Mouse (Mus musculus): ENCODE measurements around the gene G3bp2. TPM values are rescaled to one million over a fixed set of nuclear protein-coding genes. Genes with fewer than 3 reads are reported as not detected.

The G3bp2 gene
- total RNA-seq, 2 experiments from 2014 or later, result 68.6 to 70.1 TPM

DNA sequence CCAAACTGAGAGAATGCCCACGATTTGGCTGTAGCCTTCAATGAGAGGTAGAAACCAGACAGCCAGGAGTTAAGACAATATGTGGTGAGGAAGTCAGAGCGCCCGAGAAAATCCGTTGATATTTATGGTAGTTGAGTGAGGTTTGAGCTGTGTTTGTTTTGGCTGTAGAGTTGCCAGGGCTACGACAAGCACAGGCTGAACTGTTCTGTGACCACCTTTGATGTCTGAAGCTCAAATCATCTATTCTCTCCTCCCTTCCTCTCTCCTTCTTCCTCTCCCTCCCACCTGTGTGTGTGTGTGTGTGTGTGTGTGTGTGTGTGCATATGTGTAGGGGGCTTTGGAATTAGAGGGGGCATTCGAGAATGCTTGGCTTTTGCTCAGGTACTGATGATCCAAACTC lies 19.5 kb upstream of the G3bp2 start:
- no peak for DNase-seq (ENCODE audit: low spot score in 2 of 2)

GRCm38 (mm10) chr5:92101601-92102000 lies 18.1 kb upstream of the G3bp2 start:
- no peak for DNase-seq (ENCODE audit: low spot score in 2 of 2)

DNA sequence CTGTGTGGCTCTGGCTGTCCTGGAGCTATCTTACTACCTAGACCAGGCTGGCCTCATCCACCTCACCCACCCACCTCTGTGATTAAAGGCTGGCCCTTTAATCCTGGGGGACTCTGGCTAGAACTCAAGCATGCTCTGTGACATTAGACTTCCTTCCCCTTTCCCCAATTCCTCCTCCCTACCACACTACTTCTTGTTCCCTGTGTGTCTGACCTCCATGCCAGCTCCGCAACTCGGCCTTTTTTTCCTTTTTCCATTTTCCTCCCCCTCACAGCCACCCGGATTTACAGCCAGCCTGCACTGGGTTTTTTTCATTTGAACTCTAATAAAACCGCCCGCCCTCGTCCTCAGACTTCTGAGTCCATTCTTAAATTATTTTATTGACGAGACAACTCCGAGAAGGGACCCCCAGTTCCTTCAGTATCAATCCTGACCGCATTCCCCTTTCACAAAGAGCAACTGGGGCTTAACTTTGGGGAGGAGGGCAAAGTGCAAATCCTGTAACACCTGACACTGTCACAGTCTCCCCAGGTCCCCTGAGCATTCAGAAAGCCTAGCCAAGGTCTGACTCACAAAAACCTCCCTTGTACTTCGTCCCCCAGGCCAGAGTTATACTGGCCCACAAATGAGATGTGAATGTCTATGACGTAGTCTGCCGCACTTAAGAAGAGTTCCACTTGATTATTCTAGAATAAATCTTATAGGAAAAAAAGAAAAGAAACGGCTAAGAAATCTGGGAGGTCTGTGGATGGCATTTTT lies 15.0 kb upstream of the G3bp2 start:
- no peak for DNase-seq (ENCODE audit: low spot score in 2 of 2)

DNA sequence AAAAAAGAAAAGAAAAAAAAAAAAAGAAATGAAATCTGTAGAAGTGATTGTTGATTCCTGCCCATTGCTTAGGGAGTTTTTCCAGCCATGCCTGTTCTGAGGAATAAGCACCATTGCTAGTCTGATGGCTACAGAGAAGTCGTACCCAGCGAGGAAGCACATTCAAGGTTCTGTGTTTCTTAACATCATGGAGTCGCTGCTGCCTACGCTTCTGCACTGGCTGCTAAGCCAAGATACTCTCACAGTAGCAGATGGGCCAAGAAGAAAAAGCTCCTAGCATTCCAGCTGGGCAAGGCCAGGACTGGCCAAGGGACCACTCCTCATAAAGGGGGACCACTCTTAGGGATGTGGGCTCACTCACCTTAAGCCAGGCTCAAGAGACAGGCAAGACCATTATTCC lies 14.3 kb upstream of the G3bp2 start:
- no peak for DNase-seq (ENCODE audit: low spot score in 2 of 2)

- peak in 1 of 2 experiments; percentile 18 for DNase-seq (ENCODE audit: low spot score in 2 of 2)
These were observed 13.3 kb upstream of the G3bp2 start for GRCm38 (mm10) chr5:92096786-92097185.

- no peak for DNase-seq (ENCODE audit: low spot score in 2 of 2)
These were observed 10.5 kb upstream of the G3bp2 start for GRCm38 (mm10) chr5:92094062-92094415.

DNA sequence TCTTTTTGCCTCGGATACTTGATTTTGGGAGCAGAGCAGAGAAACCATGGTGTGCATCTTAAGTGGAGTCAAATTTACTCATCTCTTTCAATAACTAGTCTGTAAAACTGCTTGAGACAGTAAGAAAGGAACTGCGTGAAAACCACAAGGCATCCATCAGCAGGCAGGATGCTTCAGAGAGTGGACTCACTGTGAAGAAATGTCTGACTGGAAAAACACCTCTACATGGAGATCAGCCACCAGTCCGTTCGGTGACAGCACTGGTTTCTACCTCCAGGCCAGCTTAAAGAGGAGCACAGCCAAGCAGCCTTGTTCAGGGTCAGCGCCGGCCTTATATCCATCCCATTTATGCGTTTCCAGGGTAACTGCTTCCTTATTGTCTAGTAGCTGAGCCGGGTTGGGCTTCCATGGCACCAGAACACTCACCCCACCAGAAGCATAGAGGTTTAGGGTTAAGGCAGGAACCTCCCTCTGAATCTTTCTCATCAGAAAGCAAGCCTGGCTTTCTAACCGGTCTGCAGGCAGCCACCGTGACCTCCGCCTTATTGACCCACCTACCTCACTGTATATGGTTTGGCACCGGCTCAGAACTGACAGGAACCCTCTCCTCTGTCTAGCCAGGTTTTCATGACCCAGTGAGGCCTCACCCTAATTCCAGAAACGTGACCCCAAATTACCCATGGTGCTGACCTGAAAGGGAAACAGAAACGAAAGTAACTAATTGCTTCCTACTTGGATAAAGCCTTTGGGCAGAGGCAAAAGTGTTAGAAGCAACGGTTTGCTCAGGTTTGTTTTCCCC lies 9.9 kb upstream of the G3bp2 start:
- no peak for DNase-seq (ENCODE audit: low spot score in 2 of 2)

- DNase-seq (ENCODE audit: low spot score in 2 of 2), result no peak
These were observed 4.0 kb upstream of the G3bp2 start for GRCm38 (mm10) chr5:92087469-92087868.

- DNase-seq (ENCODE audit: low spot score in 2 of 2), result no peak
These were observed 2.5 kb upstream of the G3bp2 start for GRCm38 (mm10) chr5:92085821-92086550.

GRCm38 (mm10) chr5:92085246-92085645 lies 1.7 kb upstream of the G3bp2 start:
- no peak for DNase-seq (ENCODE audit: low spot score in 2 of 2)

GRCm38 (mm10) chr5:92082821-92083401 lies 608 bp downstream of the G3bp2 start:
- DNase-seq (ENCODE audit: low spot score in 2 of 2), result peak; percentile 48 to 72

- no peak for DNase-seq (ENCODE audit: low spot score in 2 of 2)
These were observed 2.2 kb downstream of the G3bp2 start for GRCm38 (mm10) chr5:92081326-92081725.

DNA sequence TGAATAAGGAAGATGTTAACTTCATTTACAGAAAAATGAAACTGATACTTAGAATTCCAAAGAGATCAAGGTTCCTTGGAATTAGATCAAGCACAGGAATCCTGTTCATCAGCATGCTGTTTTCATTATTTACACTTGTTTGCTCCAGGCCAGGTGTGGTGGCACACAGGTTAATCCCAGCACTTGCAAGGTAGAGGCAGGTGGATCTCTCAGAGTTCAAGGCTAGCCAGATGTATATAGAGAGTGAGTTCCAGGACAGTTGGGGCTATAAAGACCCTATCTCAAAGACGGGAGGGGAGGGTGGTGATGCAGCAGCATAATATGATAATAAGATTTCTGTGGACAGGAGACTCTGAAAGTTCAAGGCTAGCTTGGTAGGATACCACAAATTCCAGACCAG lies 3.1 kb downstream of the G3bp2 start:
- no peak for DNase-seq (ENCODE audit: low spot score in 2 of 2)

GRCm38 (mm10) chr5:92079304-92079703 lies 4.2 kb downstream of the G3bp2 start:
- DNase-seq (ENCODE audit: low spot score in 2 of 2), result no peak

DNA sequence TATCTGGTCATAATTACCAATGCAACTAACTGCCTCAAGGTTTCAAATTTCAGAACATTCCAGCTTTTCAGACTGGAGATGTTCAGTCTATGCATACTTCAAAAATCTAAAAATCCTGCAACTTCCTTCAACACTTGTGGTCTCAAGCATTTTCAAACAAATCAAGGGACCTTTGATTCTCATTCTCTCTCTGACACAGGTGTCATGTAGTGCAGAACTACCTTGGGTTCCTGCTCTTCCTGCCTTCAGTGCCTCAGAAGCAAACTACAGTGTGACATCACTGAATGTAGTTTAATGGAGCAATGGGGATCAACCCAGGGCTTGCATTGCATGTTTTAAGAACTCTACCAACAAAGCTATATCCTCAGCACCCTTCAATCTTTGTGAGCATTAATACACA lies 4.8 kb downstream of the G3bp2 start:
- DNase-seq (ENCODE audit: low spot score in 2 of 2), result no peak

- DNase-seq (ENCODE audit: low spot score in 2 of 2), result no peak
These were observed 7.2 kb downstream of the G3bp2 start for GRCm38 (mm10) chr5:92076273-92076672.

DNA sequence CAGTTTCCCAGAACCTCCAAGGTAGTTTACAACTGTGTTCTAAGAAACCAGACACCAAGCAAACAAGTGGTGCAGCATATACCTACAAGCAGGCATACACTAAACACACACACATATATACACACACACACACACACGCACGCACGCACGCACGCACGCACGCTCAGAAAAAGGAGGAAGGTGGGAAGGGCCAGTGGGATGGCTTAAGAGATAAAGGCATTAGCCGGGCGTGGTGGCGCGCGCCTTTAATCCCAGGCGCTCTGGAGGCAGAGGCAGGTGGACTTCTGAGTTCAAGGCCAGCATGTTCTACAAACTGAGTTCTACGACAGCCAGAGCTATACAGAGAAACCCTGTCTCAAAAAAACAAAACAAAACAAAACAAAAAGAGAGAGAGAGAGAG lies 9.5 kb downstream of the G3bp2 start:
- DNase-seq (ENCODE audit: low spot score in 2 of 2), result no peak

GRCm38 (mm10) chr5:92063192-92063591 lies 20.3 kb downstream of the G3bp2 start:
- DNase-seq (ENCODE audit: low spot score in 2 of 2), result no peak

- no peak for DNase-seq (ENCODE audit: low spot score in 2 of 2)
These were observed 30.7 kb downstream of the G3bp2 start for GRCm38 (mm10) chr5:92052866-92053265.

GRCm38 (mm10) chr5:92050419-92050818 lies 33.1 kb downstream of the G3bp2 start:
- DNase-seq (ENCODE audit: low spot score in 2 of 2), result no peak

DNA sequence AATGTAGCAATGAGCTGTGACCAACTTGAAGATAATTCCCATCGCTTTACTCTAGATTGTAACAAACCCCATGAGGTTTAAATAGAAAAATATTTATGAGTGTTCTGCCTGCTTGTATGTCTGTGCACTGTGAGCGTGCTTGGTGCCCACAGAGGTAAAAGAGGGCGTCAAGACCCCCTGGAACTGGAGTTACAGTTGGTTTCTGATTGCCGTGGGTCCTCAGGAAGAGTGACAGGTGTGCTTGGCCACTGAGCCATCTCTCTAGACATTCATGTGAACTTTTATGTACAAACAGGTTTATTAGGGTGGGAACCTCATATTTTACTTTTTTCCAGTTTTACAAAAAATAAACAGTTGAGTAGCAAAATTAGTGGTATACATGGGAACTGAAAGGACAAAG lies 39.7 kb downstream of the G3bp2 start, which contains the start of gene Cdkl2:
TSS of gene Cdkl2 (minus strand) at position 101 of the 400 bp plus-strand sequence.
- DNase-seq (ENCODE audit: low spot score in 2 of 2), result no peak

Measured in gastrocnemius, postnatal 4 days (tissue).